Mouse (Mus musculus): Measurements from ENCODE around the gene Cd79a. TPM values are rescaled to one million over a fixed set of nuclear protein-coding genes. Genes with fewer than 3 reads are reported as not detected.
"Not testable (repeated sequence)": the region's sequence is repeated elsewhere in the genome, so short reads cannot be mapped to it uniquely, and the experiment has no call there.

Gene Cd79a
- polyA plus RNA-seq, 1 experiment from 2014 or later = 0.34 TPM

DNA sequence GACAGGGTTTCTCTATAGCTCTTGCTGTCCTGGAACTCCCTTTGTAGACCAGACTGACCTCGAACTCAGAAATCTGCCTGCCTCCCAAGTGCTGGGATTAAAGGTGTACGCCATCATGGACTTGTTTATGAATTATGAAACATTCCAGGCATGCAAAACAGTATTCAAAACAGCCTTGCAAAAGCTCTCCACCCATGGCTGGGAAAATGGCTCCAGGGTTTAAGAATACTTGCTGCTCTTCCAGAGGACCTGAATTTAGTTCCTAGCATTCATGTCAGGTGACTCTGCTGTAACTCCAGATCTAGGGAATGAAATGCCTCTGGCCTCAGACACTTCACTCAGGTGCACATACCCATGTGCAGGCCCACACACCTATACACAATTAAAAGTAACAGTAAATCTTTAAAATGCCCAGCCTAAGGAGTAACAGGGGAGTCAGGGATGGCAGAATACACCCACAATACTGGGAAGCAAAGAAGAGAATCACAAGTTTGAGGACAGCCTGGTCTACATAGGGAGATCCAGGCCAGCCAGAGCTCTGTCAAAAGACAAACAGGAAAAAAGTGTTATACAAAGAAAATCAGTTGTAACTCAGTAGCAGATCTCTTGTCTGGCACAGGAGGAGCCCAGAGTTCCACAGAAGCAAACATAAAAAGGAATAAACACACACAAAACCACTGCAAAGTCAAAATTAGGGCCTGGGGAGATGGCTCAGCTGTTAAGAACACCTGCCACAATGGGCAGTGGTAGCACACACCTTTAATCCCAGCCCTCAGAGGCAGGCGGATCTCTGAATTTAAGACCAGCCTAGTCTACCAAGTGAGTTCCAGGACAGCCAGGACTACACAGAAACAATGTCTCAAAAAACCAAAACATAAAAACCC is 5.7 kb upstream of the Cd79a start:
- Histone ChIP-seq H3K4me2 (ENCODE audit: low read length) (no peak overlapping the region), H3K36me3 (ENCODE audit: control insufficient read depth, insufficient read depth, low read length) (peaks cover 33% of the 10 kb centered on the region), H3K27ac (ENCODE audit: low read depth, low read length) (no peak overlapping the region), H3K9ac (ENCODE audit: low read depth, low read length) (no peak overlapping the region), H3K4me3 (ENCODE audit: low read length) (no peak overlapping the region), H3K9me3 (ENCODE audit: control insufficient read depth, low read length) (no peaks in the 10 kb centered on the region), H3K27me3 (replicated peaks; ENCODE audit: control insufficient read depth, insufficient read depth, low read length) (no peaks in the 10 kb centered on the region), H3K4me1 (ENCODE audit: control insufficient read depth, insufficient read depth, low read depth, low read length) (peaks cover 7% of the 10 kb centered on the region)
- ATAC-seq = no peak
- 79% methylated on average over 3 of the region's 3 CpGs for WGBS

DNA sequence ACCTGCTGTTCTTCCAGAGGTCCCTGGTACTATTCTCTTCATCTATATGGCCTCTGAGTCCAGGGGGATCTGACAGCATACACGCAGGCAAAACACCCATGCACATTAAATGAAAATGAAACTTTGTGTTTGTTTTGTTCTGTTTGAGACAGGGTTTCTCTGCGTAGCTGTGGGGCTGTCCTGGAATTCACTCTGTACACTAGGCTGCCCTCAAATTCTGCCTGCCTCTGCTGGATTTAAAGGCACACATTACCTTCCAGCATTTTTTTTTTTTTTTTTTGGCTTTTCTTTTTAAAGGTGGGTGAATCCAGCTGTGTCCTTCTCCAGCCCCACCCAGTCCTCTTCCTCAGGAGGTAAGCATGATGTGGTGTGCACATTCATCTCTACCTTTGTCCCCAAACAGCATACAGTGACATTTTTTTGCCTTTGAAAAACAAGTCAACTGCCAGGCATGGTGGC is 5.0 kb upstream of the Cd79a start:
- Histone ChIP-seq H3K27me3 (replicated peaks; ENCODE audit: control insufficient read depth, insufficient read depth, low read length) (no peaks in the 10 kb centered on the region), H3K4me2 (ENCODE audit: low read length) (no peak overlapping the region), H3K9ac (ENCODE audit: low read depth, low read length) (no peak overlapping the region), H3K36me3 (ENCODE audit: control insufficient read depth, insufficient read depth, low read length) (peaks cover 31% of the 10 kb centered on the region), H3K27ac (ENCODE audit: low read depth, low read length) (no peak overlapping the region), H3K4me3 (ENCODE audit: low read length) (no peak overlapping the region), H3K4me1 (ENCODE audit: control insufficient read depth, insufficient read depth, low read depth, low read length) (peaks cover 5% of the 10 kb centered on the region), H3K9me3 (ENCODE audit: control insufficient read depth, low read length) (no peaks in the 10 kb centered on the region)
- ATAC-seq = no peak
- WGBS = 67% methylated on average over 2 of the region's 2 CpGs

DNA sequence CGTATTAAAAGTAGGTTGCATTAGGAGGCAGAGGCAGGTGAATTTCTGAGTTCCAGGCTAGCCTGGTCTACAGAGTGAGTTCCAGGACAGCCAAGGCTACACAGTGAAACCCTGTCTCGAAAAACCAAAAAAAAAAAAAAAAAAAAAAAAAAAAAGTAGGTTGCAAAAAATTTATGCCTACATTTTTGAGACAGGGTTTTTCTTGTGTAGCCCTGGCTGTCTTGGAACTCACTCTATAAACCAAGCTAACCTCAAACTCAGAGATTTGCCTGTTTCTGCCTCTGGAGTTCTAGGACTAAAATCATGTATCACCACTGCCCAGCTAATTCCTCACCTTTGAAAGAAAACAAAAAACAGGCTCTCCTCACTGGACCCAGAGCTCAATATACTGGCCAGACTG is 1.4 kb upstream of the Cd79a start:
- H3K4me1 ChIP-seq (ENCODE audit: control insufficient read depth, insufficient read depth, low read depth, low read length); ATAC-seq; H3K4me2 ChIP-seq (ENCODE audit: low read length); H3K4me3 ChIP-seq (ENCODE audit: low read length); H3K27ac ChIP-seq (ENCODE audit: low read depth, low read length); H3K36me3 ChIP-seq (ENCODE audit: control insufficient read depth, insufficient read depth, low read length); H3K27me3 ChIP-seq (replicated peaks; ENCODE audit: control insufficient read depth, insufficient read depth, low read length); H3K9me3 ChIP-seq (ENCODE audit: control insufficient read depth, low read length); H3K9ac ChIP-seq (ENCODE audit: low read depth, low read length): not testable (repeated sequence)
- WGBS = 99% methylated on average over 2 of the region's 2 CpGs

DNA sequence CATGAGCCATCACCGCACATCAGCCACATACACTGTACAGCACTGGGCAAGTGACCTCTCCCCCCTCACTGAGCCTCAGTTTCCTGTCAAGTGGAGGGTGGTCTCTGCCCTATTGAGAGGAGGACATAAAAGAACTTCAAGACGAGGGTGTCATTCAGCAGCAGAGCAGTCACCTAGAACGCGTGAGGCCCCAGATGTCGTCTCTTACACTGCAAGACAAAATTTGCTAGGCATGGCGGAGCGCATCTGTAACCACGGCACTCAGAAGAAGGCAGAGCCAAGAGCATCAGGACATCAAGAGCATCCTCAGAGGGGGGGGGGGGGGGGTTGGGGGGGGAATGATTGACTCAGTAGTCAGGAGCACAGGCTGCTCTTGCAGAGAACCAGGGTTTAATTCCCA is 912 bp upstream of the Cd79a start:
- Histone ChIP-seq H3K9me3 (ENCODE audit: control insufficient read depth, low read length) (no peaks in the 10 kb centered on the region), H3K27ac (ENCODE audit: low read depth, low read length) (no peak overlapping the region), H3K4me2 (ENCODE audit: low read length) (no peak overlapping the region), H3K27me3 (replicated peaks; ENCODE audit: control insufficient read depth, insufficient read depth, low read length) (no peaks in the 10 kb centered on the region), H3K9ac (ENCODE audit: low read depth, low read length) (no peak overlapping the region), H3K4me3 (ENCODE audit: low read length) (no peak overlapping the region), H3K4me1 (ENCODE audit: control insufficient read depth, insufficient read depth, low read depth, low read length) (no peaks in the 10 kb centered on the region), H3K36me3 (ENCODE audit: control insufficient read depth, insufficient read depth, low read length) (no peaks in the 10 kb centered on the region)
- 62% methylated on average over 8 of the region's 8 CpGs for WGBS
- no peak for ATAC-seq

DNA sequence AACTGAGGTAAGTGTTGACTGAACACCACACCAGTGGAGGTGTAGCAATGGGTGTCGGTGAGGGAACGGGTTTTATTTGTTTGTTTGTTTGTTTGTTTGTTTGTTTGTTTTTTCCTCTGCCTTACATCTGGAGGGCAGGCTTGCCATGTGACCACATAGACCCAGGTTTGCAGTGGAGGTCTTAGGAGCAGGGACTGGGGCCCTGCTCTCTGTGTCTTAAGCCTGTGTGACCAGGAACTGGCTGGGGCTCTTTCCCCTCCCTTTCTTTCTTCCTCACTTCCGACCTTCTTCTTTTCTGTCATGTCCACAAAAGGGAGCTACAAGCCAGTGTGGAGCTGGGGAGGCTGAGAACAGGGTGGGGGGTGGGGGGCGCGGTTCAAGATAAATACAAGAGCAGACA is 778 bp downstream of the Cd79a start:
- no peaks in the 10 kb centered on the region for H3K4me1 ChIP-seq (ENCODE audit: control insufficient read depth, insufficient read depth, low read depth, low read length)
- no peak overlapping the region for H3K27ac ChIP-seq (ENCODE audit: low read depth, low read length)
- H3K4me3 ChIP-seq (ENCODE audit: low read length) = no peak overlapping the region
- no peaks in the 10 kb centered on the region for H3K9me3 ChIP-seq (ENCODE audit: control insufficient read depth, low read length)
- 74% methylated on average over 5 of the region's 5 CpGs for WGBS
- H3K9ac ChIP-seq (ENCODE audit: low read depth, low read length) = no peak overlapping the region
- H3K4me2 ChIP-seq (ENCODE audit: low read length) = no peak overlapping the region
- no peak for ATAC-seq
- H3K27me3 ChIP-seq (replicated peaks; ENCODE audit: control insufficient read depth, insufficient read depth, low read length) = no peaks in the 10 kb centered on the region
- H3K36me3 ChIP-seq (ENCODE audit: control insufficient read depth, insufficient read depth, low read length) = no peaks in the 10 kb centered on the region

DNA sequence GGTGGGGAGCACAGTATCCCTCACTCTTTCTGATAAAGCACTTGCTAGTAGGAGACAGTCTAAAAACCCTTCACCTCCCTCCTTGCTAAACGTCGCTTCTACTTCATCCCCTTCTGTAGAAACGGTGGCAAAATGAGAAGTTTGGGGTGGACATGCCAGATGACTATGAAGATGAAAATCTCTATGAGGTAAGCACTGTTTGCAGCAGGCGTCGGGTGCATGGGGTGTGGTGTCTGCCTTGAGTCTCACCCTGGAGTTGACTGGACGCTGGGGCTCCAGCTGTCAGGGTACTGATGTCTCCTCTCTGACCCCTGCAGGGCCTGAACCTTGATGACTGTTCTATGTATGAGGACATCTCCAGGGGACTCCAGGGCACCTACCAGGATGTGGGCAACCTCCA is 3.9 kb downstream of the Cd79a start:
- no peak for ATAC-seq
- no peak overlapping the region for H3K4me2 ChIP-seq (ENCODE audit: low read length)
- H3K36me3 ChIP-seq (ENCODE audit: control insufficient read depth, insufficient read depth, low read length) = no peaks in the 10 kb centered on the region
- no peak overlapping the region for H3K9ac ChIP-seq (ENCODE audit: low read depth, low read length)
- peaks cover 13% of the 10 kb centered on the region for H3K4me1 ChIP-seq (ENCODE audit: control insufficient read depth, insufficient read depth, low read depth, low read length)
- no peak overlapping the region for H3K27ac ChIP-seq (ENCODE audit: low read depth, low read length)
- no peaks in the 10 kb centered on the region for H3K27me3 ChIP-seq (replicated peaks; ENCODE audit: control insufficient read depth, insufficient read depth, low read length)
- no peak overlapping the region for H3K4me3 ChIP-seq (ENCODE audit: low read length)
- no peaks in the 10 kb centered on the region for H3K9me3 ChIP-seq (ENCODE audit: control insufficient read depth, low read length)
- 73% methylated on average over 6 of the region's 6 CpGs for WGBS

DNA sequence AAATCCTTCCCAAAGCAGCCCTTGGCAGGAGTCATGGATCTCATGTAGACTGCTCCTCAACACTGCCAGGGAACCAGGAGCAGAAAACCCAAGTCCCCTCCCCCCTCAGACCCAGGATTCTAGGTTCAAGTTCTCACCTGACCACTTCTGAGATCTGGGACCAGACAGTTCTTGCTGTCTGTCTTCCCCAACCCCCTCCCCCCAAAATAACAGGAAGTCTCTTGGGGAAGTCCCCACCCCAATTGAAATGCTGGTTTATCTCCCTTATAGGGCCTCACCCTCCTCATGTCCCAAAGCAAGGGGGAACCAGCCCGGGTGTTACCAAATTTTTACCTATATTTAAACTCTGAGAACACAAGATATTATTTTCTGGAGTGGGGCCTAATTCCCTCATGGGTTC is 4.7 kb downstream of the Cd79a start:
- no peak for ATAC-seq
- H3K4me2 ChIP-seq (ENCODE audit: low read length) = no peak overlapping the region

DNA sequence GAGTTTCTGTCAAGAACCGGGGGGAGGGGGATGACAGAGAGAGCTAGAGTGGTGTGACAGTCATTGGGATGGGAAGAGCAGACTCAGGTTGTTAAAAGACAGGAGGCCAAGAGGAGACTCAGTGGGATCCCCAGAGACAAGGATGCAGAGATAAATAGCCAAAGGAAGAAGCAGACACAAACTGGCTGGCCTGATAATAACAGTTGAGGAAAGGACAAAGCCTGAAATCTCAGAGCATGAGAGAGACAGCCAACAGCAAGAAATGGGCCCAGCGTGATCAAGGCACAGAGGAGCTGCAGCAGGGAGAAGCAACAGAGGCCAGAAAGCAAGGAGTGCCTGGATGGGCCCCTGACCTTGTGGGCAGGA is 5.1 kb downstream of the Cd79a start:
- WGBS = 59% methylated on average over 2 of the region's 2 CpGs
- peaks cover 13% of the 10 kb centered on the region for H3K4me1 ChIP-seq (ENCODE audit: control insufficient read depth, insufficient read depth, low read depth, low read length)
- peak overlapping the region; percentile 79 for H3K4me2 ChIP-seq (ENCODE audit: low read length)
- H3K4me3 ChIP-seq (ENCODE audit: low read length) = peak overlapping the region; percentile 62
- H3K27ac ChIP-seq (ENCODE audit: low read depth, low read length) = peak overlapping the region; percentile 18; the same call in 1 of the 2 replicates
- no peaks in the 10 kb centered on the region for H3K9me3 ChIP-seq (ENCODE audit: control insufficient read depth, low read length)
- peak overlapping the region; percentile 5; the same call in 1 of the 2 replicates for H3K9ac ChIP-seq (ENCODE audit: low read depth, low read length)
- no peak for ATAC-seq
- no peaks in the 10 kb centered on the region for H3K36me3 ChIP-seq (ENCODE audit: control insufficient read depth, insufficient read depth, low read length)
- no peaks in the 10 kb centered on the region for H3K27me3 ChIP-seq (replicated peaks; ENCODE audit: control insufficient read depth, insufficient read depth, low read length)

More for the DNA sequence above, 4.7 kb downstream of the Cd79a start:
- no peaks in the 10 kb centered on the region for H3K9me3 ChIP-seq (ENCODE audit: control insufficient read depth, low read length)
- peaks cover 13% of the 10 kb centered on the region for H3K4me1 ChIP-seq (ENCODE audit: control insufficient read depth, insufficient read depth, low read depth, low read length)
- no peaks in the 10 kb centered on the region for H3K27me3 ChIP-seq (replicated peaks; ENCODE audit: control insufficient read depth, insufficient read depth, low read length)
- H3K9ac ChIP-seq (ENCODE audit: low read depth, low read length) = no peak overlapping the region
- 84% methylated on average over 1 of the region's 1 CpGs for WGBS
- no peak overlapping the region for H3K27ac ChIP-seq (ENCODE audit: low read depth, low read length)
- H3K36me3 ChIP-seq (ENCODE audit: control insufficient read depth, insufficient read depth, low read length) = no peaks in the 10 kb centered on the region
- no peak overlapping the region for H3K4me3 ChIP-seq (ENCODE audit: low read length)

DNA sequence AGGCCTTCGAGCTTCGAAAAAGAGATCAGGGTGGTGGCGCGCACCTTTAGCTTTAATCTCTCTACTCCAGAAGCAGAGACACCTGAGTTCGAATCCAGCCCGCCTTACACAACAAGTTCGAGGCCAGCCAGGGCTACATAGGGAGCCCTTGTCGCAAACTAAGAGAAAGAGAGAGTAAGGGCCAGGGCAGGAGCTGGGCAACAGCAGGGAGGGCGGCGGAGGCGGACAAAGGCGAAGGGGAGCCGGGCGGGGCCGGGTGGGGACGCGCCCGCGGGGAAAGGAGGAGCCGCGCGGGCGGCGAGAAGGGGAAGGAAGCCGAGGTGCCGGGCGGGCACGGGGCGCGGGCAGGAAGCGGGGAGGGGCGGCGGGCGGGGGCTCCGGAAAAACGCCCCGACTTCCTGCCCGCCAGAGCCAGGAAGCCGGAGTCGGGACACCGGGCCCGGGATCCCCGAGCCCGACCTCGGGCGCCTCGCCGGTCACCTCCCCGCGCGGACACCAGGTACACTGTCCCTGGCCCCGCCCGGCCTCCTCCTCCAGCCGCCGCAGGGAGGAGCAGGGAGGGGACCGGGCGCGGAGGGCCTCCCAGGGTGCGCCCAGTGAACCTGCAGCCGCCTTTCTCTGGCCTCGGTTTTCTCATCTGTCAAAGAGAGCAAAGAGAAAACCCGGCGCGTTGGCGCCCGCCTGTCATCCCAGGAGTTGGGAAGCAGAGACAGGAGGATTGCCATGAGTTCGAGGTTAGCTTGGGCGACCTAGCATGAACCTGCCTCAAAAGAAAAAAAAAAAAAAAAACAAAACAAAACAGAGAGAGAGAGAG is 5.7 kb downstream of the Cd79a start, which contains the start of gene Arhgef1:
Gene Arhgef1 (plus strand): TSS at position 283 of the 814 bp plus-strand sequence.
- ATAC-seq = no peak
- Histone ChIP-seq H3K27me3 (replicated peaks; ENCODE audit: control insufficient read depth, insufficient read depth, low read length) (no peaks in the 10 kb centered on the region), H3K9ac (ENCODE audit: low read depth, low read length) (peak within 1 kb of the TSS; percentile 80), H3K4me1 (ENCODE audit: control insufficient read depth, insufficient read depth, low read depth, low read length) (peaks cover 13% of the 10 kb centered on the region), H3K27ac (ENCODE audit: low read depth, low read length) (peak within 1 kb of the TSS; percentile 62), H3K9me3 (ENCODE audit: control insufficient read depth, low read length) (no peaks in the 10 kb centered on the region), H3K4me2 (ENCODE audit: low read length) (peak within 1 kb of the TSS; percentile 79), H3K4me3 (ENCODE audit: low read length) (peak within 1 kb of the TSS; percentile 62), H3K36me3 (ENCODE audit: control insufficient read depth, insufficient read depth, low read length) (no peaks in the 10 kb centered on the region)
- 8% methylated on average over 48 of the region's 68 CpGs for WGBS
